Mouse (Mus musculus) testis, adult 2 months (tissue): Measurements from ENCODE around the gene Clstn2.

Experiments used
- CTCF ChIP-seq: fragments of 200-500 bp; IDR thresholded peaks from 2 replicates; pipeline ENCODE4 v1.5.1; 2012; ENCODE audit warnings: low read depth, mild to moderate bottlenecking, inconsistent platforms, low read length, moderate library complexity; ENCODE audit not compliant: control insufficient read depth, insufficient read depth, insufficient replicate concordance
- POLR2A ChIP-seq: fragments of 200-500 bp; IDR thresholded peaks from 2 replicates; pipeline ENCODE4 v1.6.1; 2012; ENCODE audit warnings: low read depth, mild to moderate bottlenecking, inconsistent platforms, low read length, moderate library complexity; ENCODE audit not compliant: control insufficient read depth

- TF ChIP-seq CTCF (no peak), POLR2A (no peak)
Observed at GRCm38 (mm10) chr9:97476456-97476855, 556.5 kb downstream of the Clstn2 start.
